Mouse (Mus musculus) CH12.LX (cell line): ENCODE measurements around the gene Cdhr5. TPM values are rescaled to one million over a fixed set of nuclear protein-coding genes. Genes with fewer than 3 reads are reported as not detected.

Experiments
- DNase-seq: peaks from one replicate; pipeline ENCODE4 v3.0.0-alpha.2; 2013; ENCODE audit errors: extremely low read depth
- H3K27ac ChIP-seq: 2 replicates; pipeline ENCODE4 v1.5.1; 2012; ENCODE audit warnings: low read depth, mild to moderate bottlenecking, control low read depth, moderate library complexity; ENCODE audit not compliant: insufficient read depth
- H3K27me3 ChIP-seq: replicated peaks from 2 replicates; pipeline ENCODE3; 2012; ENCODE audit warnings: inconsistent platforms
- H3K36me3 ChIP-seq, 2 experiments: replicated peaks in 1 of 2; 2 replicates each; pipeline versions ENCODE3 to v1.6.1; 2012; ENCODE audit warnings: inconsistent platforms in 1 of 2, low read length in 1 of 2, mild to moderate bottlenecking in 1 of 2, mixed read lengths in 1 of 2, moderate library complexity in 1 of 2; ENCODE audit not compliant: control insufficient read depth in 1 of 2, insufficient read depth in 1 of 2
- H3K4me1 ChIP-seq, 2 experiments: 2 replicates each; pipeline ENCODE4 v1.6.1; 2012; ENCODE audit warnings: inconsistent platforms in 1 of 2, moderate library complexity in 1 of 2; ENCODE audit not compliant: insufficient read depth in 2 of 2, control insufficient read depth in 1 of 2
- H3K4me2 ChIP-seq: 2 replicates; pipeline ENCODE4 v1.6.1; 2012; ENCODE audit warnings: low read depth, mild to moderate bottlenecking, control low read depth; ENCODE audit not compliant: poor library complexity, insufficient read depth, severe bottlenecking
- H3K4me3 ChIP-seq, 3 experiments: fragments of 150-350 bp in 1 of 3; sonication (generic) in 1 of 3; replicated peaks in 1 of 3; 2 replicates each; pipeline versions ENCODE3 to v1.5.1; 2011 to 2012; ENCODE audit warnings: low read depth in 2 of 3, low read length in 2 of 3, mild to moderate bottlenecking in 2 of 3, moderate library complexity in 2 of 3, control low read depth in 1 of 3, improper control_type of control experiment in 1 of 3, inconsistent platforms in 1 of 3, mixed read lengths in 1 of 3; ENCODE audit not compliant: poor library complexity in 1 of 3
- H3K79me2 ChIP-seq: replicated peaks from 2 replicates; pipeline ENCODE4 v1.6.1; 2012; ENCODE audit warnings: mild to moderate bottlenecking, moderate library complexity; ENCODE audit not compliant: control insufficient read depth, poor library complexity, insufficient read depth, severe bottlenecking; ENCODE audit errors: extremely low read depth
- H3K9ac ChIP-seq: 2 replicates; pipeline ENCODE4 v1.6.1; 2012; ENCODE audit warnings: low read depth, mild to moderate bottlenecking, control low read depth, moderate library complexity; ENCODE audit not compliant: insufficient read depth
- H3K9me3 ChIP-seq: replicated peaks from 2 replicates; pipeline ENCODE3; 2012; ENCODE audit warnings: low read length, inconsistent platforms, mixed read lengths
- CHD1 ChIP-seq: IDR thresholded peaks from 2 replicates; pipeline ENCODE4 v1.6.1; 2012; ENCODE audit warnings: low read depth, low read length, improper control_type of control experiment, inconsistent platforms
- CHD2 ChIP-seq: IDR thresholded peaks from 2 replicates; pipeline ENCODE4 v1.6.1; 2011; ENCODE audit warnings: low read length, improper control_type of control experiment
- CTCF ChIP-seq, 2 experiments: IDR thresholded peaks in 1 of 2; conservative IDR thresholded peaks in 1 of 2; 2 replicates each; pipeline ENCODE4 v1.5.1; 2011 to 2012; ENCODE audit warnings: low read depth in 2 of 2, low read length in 2 of 2, improper control_type of control experiment in 1 of 2, inconsistent platforms in 1 of 2, mild to moderate bottlenecking in 1 of 2, moderate library complexity in 1 of 2
- GABPA ChIP-seq: IDR thresholded peaks from 2 replicates; pipeline ENCODE4 v1.6.1; 2012; ENCODE audit warnings: low read depth, low read length, improper control_type of control experiment, inconsistent platforms; ENCODE audit not compliant: insufficient replicate concordance
- HCFC1 ChIP-seq: IDR thresholded peaks from 2 replicates; pipeline ENCODE4 v1.6.1; 2012; ENCODE audit warnings: low read depth, mild to moderate bottlenecking, inconsistent platforms, low read length, improper control_type of control experiment
- IRF4 ChIP-seq: IDR thresholded peaks from 2 replicates; pipeline ENCODE4 v1.6.1; 2014; ENCODE audit warnings: low read depth, mild to moderate bottlenecking, inconsistent platforms, low read length, improper control_type of control experiment
- JUN ChIP-seq: IDR thresholded peaks from 2 replicates; pipeline ENCODE4 v1.6.1; 2011; ENCODE audit warnings: low read depth, mild to moderate bottlenecking, low read length, improper control_type of control experiment, moderate library complexity; ENCODE audit not compliant: insufficient read depth
- JUND ChIP-seq: conservative IDR thresholded peaks from 2 replicates; pipeline ENCODE4 v1.6.1; 2011; ENCODE audit warnings: low read depth, low read length, improper control_type of control experiment
- MAFK ChIP-seq: IDR thresholded peaks from 2 replicates; pipeline ENCODE4 v1.6.1; 2011; ENCODE audit warnings: low read length, improper control_type of control experiment; ENCODE audit not compliant: insufficient replicate concordance
- MAZ ChIP-seq: IDR thresholded peaks from 2 replicates; pipeline ENCODE4 v1.6.1; 2012; ENCODE audit warnings: low read depth, mild to moderate bottlenecking, inconsistent platforms, low read length, improper control_type of control experiment, moderate library complexity
- MEF2A ChIP-seq: IDR thresholded peaks from 2 replicates; pipeline ENCODE4 v1.6.1; 2014; ENCODE audit warnings: low read depth, mild to moderate bottlenecking, inconsistent platforms, low read length, improper control_type of control experiment, borderline replicate concordance
- MXI1 ChIP-seq: IDR thresholded peaks from 2 replicates; pipeline ENCODE4 v1.6.1; 2011; ENCODE audit warnings: mild to moderate bottlenecking, low read depth, low read length, improper control_type of control experiment
- POLR2A ChIP-seq: IDR thresholded peaks from 2 replicates; pipeline ENCODE4 v1.6.1; 2011; ENCODE audit warnings: low read depth, mild to moderate bottlenecking, improper control_type of control experiment, low read length
- RAD21 ChIP-seq: IDR thresholded peaks from 2 replicates; pipeline ENCODE4 v1.6.1; 2011; ENCODE audit warnings: low read depth, mild to moderate bottlenecking, low read length, improper control_type of control experiment, moderate library complexity
- RCOR1 ChIP-seq: conservative IDR thresholded peaks from 2 replicates; pipeline ENCODE4 v1.6.1; 2012; ENCODE audit warnings: low read depth, mild to moderate bottlenecking, inconsistent platforms, low read length, improper control_type of control experiment
- SIN3A ChIP-seq: IDR thresholded peaks from 2 replicates; pipeline ENCODE4 v1.6.1; 2012; ENCODE audit warnings: low read length, improper control_type of control experiment, inconsistent platforms
- SMC3 ChIP-seq: IDR thresholded peaks from 2 replicates; pipeline ENCODE4 v1.6.1; 2011; ENCODE audit warnings: low read depth, low read length, improper control_type of control experiment
- UBTF ChIP-seq: IDR thresholded peaks from 2 replicates; pipeline ENCODE4 v1.6.1; 2012; ENCODE audit warnings: low read depth, mild to moderate bottlenecking, inconsistent platforms, low read length, improper control_type of control experiment, moderate library complexity
- USF1 ChIP-seq: IDR thresholded peaks from 2 replicates; pipeline ENCODE4 v1.6.1; 2014; ENCODE audit warnings: low read depth, mild to moderate bottlenecking, inconsistent platforms, low read length, improper control_type of control experiment
- dilution Hi-C: fragments of 300-500 bp; cut with MboI; formaldehyde crosslinking; loops from 2 replicates; pipeline ENCODE4 v1.14.3; 2020; ENCODE audit warnings: low sequenced_read_pairs; ENCODE audit not compliant: extremely low pct_unique_long_range_greater_than_20kb, extremely low pct_ligation_motif_present
- in situ Hi-C: fragments of 300-500 bp; cut with MboI; formaldehyde crosslinking; loops from 3 replicates; pipeline ENCODE4 v1.14.3; 2019; ENCODE audit warnings: low sequenced_read_pairs, low pct_ligation_motif_present, low pct_unique_long_range_greater_than_20kb, mixed read lengths
- polyA plus RNA-seq: library from polyadenylated mRNA; unstranded; fragments of >175 nt; gene quantifications from 2 replicates; pipeline ENCODE4 v1.2.1, GENCODE M21; 2012; ENCODE audit warnings: low read depth; ENCODE audit not compliant: insufficient read length
- total RNA-seq, 2 experiments: library from RNA; depleted of rRNA; stranded (reverse); fragments of 300-350 nt in 1 of 2; fragments of >200 nt in 1 of 2; gene quantifications; 2 replicates each; pipeline ENCODE4 v1.2.3; 2012 to 2014

Gene Cdhr5
- total and polyA plus RNA-seq, 3 experiments, result 0.35 to 3.9 (median 1.9) TPM

- dilution Hi-C loops (no loop called here), in situ Hi-C loops (loop anchor here (10.0 kb wide), 1 partner anchor 100 kb away; no protein-coding TSS in a partner anchor)
- 0 out of 2 replicates have a peak overlapping the region, but pooled peaks have one; percentile 29 for H3K9ac ChIP-seq
- no peaks in the 10 kb centered on the region for H3K79me2 ChIP-seq
- no peak for TF ChIP-seq HCFC1
- TF ChIP-seq RAD21, result peak; percentile 71
- TF ChIP-seq SMC3, result peak; percentile 77
- peak; percentile 13 to 79; a peak in 2 of 4 replicates for TF ChIP-seq CTCF (conservative IDR thresholded peaks at IDR 0.05 in 1 of 2, IDR thresholded peaks at IDR 0.05 in 1 of 2; ENCODE audit: low read depth in 2 of 2, low read length in 2 of 2)
- 0 out of 2 replicates have a peak, but pooled peaks have one; percentile 47 for TF ChIP-seq RCOR1
- TF ChIP-seq GABPA, result no peak
- peak; percentile 12; the same call in 1 of the 2 replicates for TF ChIP-seq POLR2A
- peak; percentile 3; the same call in 1 of the 2 replicates for TF ChIP-seq CHD2
- TF ChIP-seq MAFK, result no peak
- 0 out of 2 replicates have a peak, but pooled peaks have one; percentile 56 for TF ChIP-seq SIN3A
- no peak for TF ChIP-seq JUND
- TF ChIP-seq MEF2A, result 0 out of 2 replicates have a peak, but pooled peaks have one; percentile 12
- TF ChIP-seq USF1, result no peak
- TF ChIP-seq CHD1, result no peak
- peak; percentile 77 for TF ChIP-seq IRF4
- no peak for TF ChIP-seq UBTF
- 0 out of 2 replicates have a peak, but pooled peaks have one; percentile 32 for TF ChIP-seq MXI1
- TF ChIP-seq JUN, result no peak
- 0 out of 2 replicates have a peak, but pooled peaks have one; percentile 28 for TF ChIP-seq MAZ
- peak overlapping the region; percentile 58 for H3K4me2 ChIP-seq
- peaks cover 46 to 59% of the 10 kb centered on the region in 2 experiments for H3K36me3 ChIP-seq
- peak overlapping the region; percentile 80 for H3K27ac ChIP-seq
- no peaks in the 10 kb centered on the region for H3K27me3 ChIP-seq
- H3K9me3 ChIP-seq, result no peaks in the 10 kb centered on the region
- peak overlapping the region in 1 of 3 experiments; percentile 83 for H3K4me3 ChIP-seq
- peak; percentile 72 for DNase-seq
- H3K4me1 ChIP-seq, result peaks cover 14 to 27% of the 10 kb centered on the region in 2 experiments
These were observed 11.7 kb downstream of the Cdhr5 start for GRCm38 (mm10) chr7:141264761-141265410.
